Comparison of ENCODE assay signal across 8 mouse cellular contexts in genomic region chr1:162361978-162362377, GRCm38 (mm10).
DNase-seq lines count a peak whose midpoint lies in the region; ATAC-seq and TF ChIP-seq lines count a peak whose summit lies in the region.

No protein-coding gene starts in this region.

- no peak for ATAC-seq in erythroid progenitor cell, adult 5-6 weeks (replicated peaks; ENCODE audit: low FRiP score, poor library complexity, severe bottlenecking)

- peak; percentile 32 to 42 for DNase-seq in cerebellum, adult 18-20 months
- no peak for DNase-seq in cerebellum, adult 11 months
- peak; percentile 33 to 39 for DNase-seq in kidney, postnatal 25 days
- no peak for DNase-seq in kidney, adult 9 months
- peak; percentile 42 for DNase-seq in MN1 (ENCODE audit: low spot score)
- peak; percentile 34 for DNase-seq in layer of hippocampus, adult 9-11 months
- no peak for DNase-seq in gastrocnemius, adult 2 months

- H3K4me3 ChIP-seq in gastrocnemius, adult 2 months, result no peak overlapping the region

- no peak for TF ChIP-seq CTCF in gastrocnemius, adult 2 months (IDR thresholded peaks at IDR 0.05)

- intact Hi-C loops in gastrocnemius, adult 2 months (cut with DNase I), result no loop called here

- no peak overlapping the region for H3K27ac ChIP-seq in gastrocnemius, adult 2 months

Comparison
In these comparisons a context has a peak if more than half of its experiments do, and no peak if none do; other contexts are left out.
1. DNase-seq: peak in cerebellum, adult 18-20 months (2 of 2), kidney, postnatal 25 days (2 of 2), MN1 (single experiment) and layer of hippocampus, adult 9-11 months (single experiment); none in cerebellum, adult 11 months (single experiment), kidney, adult 9 months (single experiment) and gastrocnemius, adult 2 months (single experiment).